Mouse (Mus musculus): Measurements from ENCODE around the gene Fam53b.

The Fam53b gene

DNA sequence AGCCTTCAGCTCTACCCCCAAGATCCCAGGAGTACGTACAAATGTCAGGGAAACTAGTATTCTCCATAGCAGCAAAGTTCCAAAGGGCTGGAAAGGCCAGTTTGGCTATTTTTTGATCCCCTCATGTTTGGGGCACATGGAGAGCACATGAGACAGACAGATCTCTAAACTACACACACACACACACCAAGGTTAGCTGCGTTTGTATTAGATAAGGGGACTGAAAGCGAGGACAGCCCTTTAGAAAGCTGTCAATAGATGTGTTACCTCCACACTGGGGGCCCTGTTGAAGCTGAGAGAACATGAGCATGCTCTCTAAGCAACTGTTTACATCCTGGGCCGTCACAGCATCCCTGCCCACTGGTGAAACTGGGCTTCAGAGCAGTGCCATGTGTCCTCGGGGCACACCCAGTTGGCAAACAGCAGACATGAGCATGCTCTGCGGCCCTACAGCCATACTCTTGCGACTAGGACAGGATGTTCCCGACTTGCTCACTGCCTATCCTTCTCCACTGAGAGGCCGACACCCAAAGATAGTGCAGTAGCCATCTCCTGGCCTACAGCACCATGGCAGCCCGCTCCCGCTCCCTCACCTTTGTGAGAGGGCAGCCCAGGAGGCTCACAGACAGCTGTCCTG is 47.3 kb downstream of the Fam53b start:
- peak; percentile 67 for DNase-seq (ENCODE audit: low read depth)

DNA sequence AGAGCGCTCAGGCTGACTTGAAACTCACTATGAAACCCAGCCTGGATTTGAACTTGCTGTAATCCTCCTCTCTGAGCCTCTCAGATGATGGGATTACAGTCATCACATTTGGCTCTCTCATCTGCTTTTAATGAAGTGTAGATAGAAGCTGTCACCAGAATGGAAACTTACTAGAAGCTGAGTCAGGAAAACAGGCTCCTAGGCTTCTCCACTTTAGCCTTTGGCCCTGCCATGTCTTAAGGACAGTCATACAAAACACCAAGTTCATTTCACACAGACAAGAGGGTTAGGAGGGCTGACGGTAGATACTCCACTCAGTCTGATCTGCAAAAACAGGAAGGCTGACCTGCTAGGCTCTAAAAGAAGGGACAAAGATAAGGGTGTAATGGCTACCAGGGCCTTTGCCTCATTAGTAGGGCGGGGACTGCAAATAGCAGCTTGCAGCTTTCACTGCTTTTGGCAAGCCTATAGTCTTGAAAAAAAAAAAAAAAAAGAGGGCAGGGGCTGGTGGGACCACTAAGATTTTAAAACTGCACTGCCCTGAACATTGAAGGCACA is 48.0 kb downstream of the Fam53b start:
- DNase-seq (ENCODE audit: low read depth) = peak; percentile 70

- peak; percentile 87 for DNase-seq (ENCODE audit: low read depth)
These were observed 48.7 kb downstream of the Fam53b start for GRCm38 (mm10) chr7:132764896-132765491.

DNA sequence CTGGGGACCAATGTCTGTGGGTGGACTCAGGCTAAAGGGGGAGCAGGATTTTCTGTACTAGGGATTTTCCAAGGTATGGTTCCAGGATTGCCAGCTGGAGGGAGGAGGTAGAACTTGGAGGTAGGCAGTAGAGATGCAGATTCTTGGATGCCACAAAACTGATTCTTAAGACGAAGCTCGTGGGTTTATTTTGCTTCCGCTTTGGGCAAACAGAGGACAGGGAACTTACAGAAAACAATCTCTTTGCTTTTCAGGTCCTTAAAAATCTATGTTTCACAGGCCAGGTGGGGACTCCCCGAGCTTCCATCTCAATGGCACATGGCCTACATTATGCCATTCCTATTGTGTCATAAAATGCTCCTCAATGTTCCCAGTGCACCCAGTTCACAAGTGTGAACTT is 49.4 kb downstream of the Fam53b start:
- DNase-seq (ENCODE audit: low read depth) = peak; percentile 65

DNA sequence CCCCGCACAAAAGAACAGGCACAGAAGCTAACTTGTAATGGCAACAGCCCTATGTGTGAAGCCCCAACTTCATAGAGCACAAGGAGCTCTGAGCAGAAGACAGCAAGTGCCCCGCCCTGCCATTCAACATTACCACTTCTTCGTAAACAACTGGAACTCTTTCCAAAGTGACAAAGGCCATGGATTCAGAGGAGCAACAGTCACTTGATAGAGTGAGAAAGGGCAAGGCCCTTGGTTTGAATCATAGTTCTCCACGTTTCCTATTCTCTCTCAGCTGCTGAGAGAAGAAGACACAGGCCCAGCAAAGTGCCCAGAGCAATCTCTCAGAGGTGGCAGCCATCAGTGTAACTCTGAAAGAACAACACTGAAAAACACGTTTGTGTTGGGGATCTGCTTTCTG is 49.8 kb downstream of the Fam53b start:
- DNase-seq (ENCODE audit: low read depth) = no peak

DNA sequence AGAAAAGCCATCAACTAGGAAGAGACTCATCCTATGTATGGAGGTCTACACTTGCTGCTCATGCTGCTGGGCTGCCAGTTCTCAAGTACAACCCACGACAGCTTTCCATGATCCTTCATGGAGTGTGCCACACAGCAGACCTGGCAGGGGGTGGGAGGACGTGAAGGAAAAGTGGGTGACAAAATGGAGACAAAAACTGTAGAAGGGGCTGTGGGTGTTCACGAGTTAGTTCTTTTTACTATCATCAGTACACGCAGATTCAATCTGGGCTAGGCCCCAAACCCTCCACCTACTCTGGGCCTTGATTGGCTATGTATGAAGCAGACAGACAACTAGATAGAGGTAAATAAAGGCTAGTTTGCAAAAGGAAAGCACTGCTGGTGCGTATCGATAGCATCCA is 50.3 kb downstream of the Fam53b start:
- no peak for DNase-seq (ENCODE audit: low read depth)

DNA sequence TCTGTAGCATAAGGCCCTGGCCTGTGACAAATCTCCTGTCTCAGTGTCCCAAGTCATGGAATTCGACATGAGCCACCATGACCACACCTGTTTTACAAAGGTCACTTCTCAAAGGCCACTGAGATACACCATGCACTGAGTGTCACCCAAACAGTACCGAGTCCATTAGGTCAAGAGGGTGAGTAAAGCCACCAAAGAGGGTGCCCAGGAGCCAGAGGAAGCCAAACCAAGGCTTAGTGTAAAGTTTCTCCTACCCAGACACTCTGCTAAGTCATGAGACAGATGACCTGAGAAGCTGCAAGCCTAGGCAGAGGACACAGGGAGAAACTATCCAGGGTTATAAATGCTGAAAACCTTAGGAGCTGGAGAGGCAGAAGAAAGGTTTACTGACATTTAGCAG is 52.3 kb downstream of the Fam53b start:
- no peak for DNase-seq (ENCODE audit: low read depth)

DNA sequence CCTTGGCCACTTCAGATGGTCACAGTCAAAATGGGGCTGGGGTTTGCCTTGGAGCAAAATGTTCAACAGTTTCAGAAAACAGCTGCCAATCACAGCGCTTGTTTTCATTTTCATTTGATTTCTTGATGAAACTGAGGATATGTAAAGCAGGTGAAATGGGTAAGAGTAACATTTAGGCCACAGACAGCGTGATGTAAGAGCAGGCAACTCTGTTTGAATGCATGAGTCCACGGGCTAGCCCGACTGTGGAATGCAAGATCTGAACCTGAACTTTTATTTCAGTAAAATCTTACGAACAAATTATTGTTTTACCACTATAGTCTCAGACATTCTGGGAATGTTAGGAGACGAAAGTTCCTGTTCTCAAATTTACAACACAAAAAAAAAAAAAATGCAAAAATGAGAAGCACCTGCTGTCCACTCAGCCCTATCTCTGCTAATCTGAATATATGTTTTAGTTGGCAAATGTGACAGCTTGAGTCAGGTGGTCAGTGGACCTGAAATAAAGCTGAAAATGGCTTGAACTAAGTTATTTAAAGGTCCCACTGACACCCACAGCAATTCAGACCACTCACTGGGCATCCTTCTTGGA is 53.0 kb downstream of the Fam53b start:
- no peak for DNase-seq (ENCODE audit: low read depth)

DNA sequence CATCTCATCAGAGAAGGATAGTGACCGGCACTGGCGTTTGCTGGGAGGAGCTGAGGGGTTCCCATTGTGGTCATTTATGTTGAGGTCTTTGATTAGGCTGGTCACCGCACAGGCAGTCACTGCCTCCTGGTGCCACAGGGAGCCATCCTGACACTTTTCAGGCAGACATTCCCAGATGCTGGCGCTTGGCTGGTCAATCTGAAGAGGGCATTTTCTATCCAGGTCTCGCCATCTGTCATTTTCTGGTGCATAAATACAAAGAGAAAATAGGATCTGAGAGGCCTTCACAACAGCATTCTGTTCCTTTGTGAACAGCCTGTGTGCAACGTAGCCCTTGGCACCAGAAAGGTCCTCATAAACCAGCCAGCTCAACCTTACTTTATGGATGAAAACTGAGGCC is 53.8 kb downstream of the Fam53b start:
- no peak for DNase-seq (ENCODE audit: low read depth)

- no peak for DNase-seq (ENCODE audit: low read depth)
These were observed 54.2 kb downstream of the Fam53b start for GRCm38 (mm10) chr7:132759405-132759891.

- no peak for DNase-seq (ENCODE audit: low read depth)
These were observed 54.8 kb downstream of the Fam53b start for GRCm38 (mm10) chr7:132758875-132759274.

- DNase-seq (ENCODE audit: low read depth) = no peak
These were observed 57.4 kb downstream of the Fam53b start for GRCm38 (mm10) chr7:132756325-132756724.

DNA sequence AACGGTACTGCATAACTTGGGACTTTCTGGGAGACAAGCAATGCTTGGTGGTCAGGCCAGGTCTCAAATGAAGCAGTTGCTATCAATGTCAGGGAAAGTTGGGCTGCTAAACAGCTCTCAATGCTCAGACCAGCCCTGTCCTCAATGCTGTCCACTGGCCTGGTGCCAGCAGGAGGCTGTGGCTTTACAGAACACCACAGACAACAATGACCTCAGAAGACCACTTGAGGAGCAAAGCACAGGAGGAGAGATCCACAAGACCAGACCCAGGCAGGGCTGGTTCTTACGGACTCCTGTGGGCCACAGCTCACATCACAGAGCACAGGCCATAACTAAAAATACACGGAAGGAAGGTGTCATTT is 59.3 kb downstream of the Fam53b start:
- DNase-seq (ENCODE audit: low read depth) = no peak

DNA sequence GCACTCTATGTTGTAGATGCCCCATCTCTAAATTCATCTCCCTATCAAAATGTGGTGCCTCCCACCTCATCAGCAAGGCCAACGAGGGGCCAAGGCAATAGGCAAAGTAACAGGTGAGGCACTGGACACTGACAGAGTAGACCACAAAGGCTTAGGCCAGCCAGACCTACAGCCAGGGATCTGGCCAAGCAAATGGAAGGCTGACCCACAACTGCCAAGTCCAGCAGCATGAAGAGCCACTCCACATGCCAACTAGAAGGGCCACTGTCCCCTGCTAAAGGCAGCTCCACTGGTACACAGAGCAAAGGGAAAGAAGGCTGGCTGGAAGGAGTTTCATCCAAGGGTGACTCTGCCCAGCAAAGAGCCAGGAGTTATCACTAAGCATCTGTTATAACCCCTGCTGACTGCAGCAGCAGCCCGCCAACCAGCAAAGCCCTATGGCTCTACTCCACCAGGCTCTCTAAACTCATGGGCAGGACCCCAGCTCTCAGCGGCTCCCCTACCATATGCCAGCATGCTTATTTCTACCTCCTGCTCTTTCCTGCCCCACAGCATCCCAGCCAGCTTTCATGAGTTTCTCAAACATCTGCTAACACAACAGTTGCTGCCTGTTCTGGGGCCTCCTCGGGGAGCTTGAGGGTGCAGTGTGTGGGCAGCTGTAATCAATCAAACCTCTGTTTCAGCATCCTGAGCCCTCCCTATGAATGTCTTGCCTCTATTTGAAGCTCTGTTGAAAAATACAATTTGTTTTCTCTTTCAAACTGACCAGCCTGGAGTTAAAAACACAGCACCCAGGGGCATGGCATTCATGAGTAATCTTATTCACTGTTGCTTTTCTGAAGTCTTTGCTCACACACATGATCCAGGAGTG is 59.9 kb downstream of the Fam53b start:
- DNase-seq (ENCODE audit: low read depth) = no peak

- no peak for DNase-seq (ENCODE audit: low read depth)
These were observed 62.0 kb downstream of the Fam53b start for GRCm38 (mm10) chr7:132751716-132752115.

- DNase-seq (ENCODE audit: low read depth) = no peak
These were observed 64.2 kb downstream of the Fam53b start for GRCm38 (mm10) chr7:132749504-132749903.

DNA sequence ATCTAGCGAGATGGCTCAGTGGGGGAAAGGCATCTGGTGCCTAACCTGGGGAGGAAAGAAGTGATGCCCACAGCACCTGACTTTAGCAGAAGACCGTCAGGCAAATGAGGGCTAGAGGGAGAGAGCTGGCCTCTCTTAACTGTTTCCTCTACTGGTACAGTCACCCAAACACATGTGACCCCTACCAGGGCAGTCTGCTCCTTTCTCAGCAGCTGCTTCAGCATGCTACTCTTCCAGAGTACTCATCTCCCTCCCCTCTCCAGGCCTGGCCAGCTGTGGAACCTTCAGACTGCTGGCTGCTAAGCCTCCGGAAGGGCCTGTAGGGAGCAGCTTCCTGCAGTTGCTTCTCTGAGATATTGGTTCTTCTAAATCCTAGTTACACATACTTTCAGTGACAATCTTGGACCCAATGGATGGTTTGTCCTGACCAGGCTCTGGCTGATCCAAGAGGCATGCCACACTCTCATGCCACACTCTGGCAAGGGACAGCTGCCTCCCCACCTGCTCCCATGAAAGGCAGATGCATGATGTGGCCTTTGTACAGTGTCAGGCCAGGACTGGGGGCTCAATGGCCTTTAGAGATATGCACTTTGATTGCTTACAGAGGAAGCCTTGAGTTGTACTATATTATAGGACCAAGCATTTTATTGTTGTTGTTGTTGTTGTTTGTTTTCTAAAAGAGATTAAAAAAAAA is 65.5 kb downstream of the Fam53b start:
- no peak for DNase-seq (ENCODE audit: low read depth)

DNA sequence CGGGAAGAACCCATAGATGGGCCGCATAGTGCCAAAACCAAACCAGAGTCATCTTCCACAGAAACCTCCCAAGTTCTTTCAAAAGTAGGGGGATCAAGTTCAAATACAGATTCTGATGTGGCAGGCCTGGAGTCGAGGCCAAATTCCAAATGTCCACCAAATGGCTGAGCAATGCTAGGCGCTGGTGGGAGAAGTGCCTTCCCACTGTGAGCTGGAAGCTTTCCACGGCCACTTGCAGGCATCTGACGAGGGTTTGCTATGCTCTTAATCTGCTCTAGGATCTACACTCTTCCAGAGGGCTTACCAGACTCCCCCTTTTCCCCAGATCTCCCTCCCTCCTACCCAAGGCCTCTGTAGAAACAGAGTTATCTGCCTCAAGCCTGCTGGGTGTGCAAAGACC is 66.6 kb downstream of the Fam53b start:
- no peak for DNase-seq (ENCODE audit: low read depth)

GRCm38 (mm10) chr7:132742912-132743311 is 70.8 kb downstream of the Fam53b start:
- DNase-seq (ENCODE audit: low read depth) = no peak

DNA sequence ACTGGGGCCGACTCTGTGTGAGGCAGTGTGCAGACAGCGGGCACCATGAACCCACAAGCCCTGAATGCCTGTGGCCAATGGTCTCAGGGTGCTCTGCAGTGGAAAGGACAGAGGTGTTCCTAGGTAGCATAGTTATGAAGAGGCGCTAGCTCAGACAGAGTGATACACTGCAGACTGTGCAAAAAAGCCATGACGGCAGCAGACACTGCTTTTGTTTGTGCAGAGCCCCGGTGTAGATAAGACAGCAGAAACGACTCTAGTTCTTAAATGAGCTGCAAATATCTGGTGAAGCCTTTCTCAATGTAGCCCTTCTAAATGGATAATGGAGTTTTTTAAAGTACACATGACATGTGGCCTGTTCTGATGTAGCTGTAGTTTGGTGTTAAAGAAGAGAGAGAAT is 73.9 kb downstream of the Fam53b start:
- DNase-seq (ENCODE audit: low read depth) = no peak

DNA sequence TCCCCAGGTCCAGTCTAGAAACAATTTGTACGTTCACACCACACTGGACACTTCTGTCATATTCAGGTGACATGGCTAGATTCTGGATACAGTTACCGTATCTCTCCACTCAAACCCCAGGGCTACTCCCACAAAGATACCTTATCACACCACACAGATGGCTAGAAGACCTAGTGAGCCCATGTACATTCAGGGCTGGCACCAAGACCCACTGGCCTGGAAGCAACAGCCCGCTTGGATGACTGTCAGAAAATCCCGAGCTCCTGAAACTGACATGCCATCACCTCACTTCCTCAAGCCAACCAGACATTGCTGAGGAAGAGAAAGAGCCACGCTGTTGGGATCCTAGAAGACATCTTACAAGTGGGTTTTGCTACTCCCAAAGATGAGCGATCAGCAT is 74.8 kb downstream of the Fam53b start:
- DNase-seq (ENCODE audit: low read depth) = no peak

Measured in induced T-regulatory cell, adult 2 months (primary cell).